Mouse (Mus musculus) heart, postnatal 0 days (tissue): ENCODE results near the gene Sost.

Experiments
- CTCF ChIP-seq: IDR thresholded peaks from 2 replicates; pipeline ENCODE4 v1.5.1; 2016; ENCODE audit warnings: antibody characterized with exemption, control low read depth, low read depth
- EP300 ChIP-seq: IDR thresholded peaks from 2 replicates; pipeline ENCODE4 v1.6.1; 2016; ENCODE audit warnings: antibody characterized with exemption, low read depth

- TF ChIP-seq CTCF (no peak), EP300 (no peak)
These were observed 44.7 kb upstream of the Sost start for GRCm38 (mm10) chr11:102011510-102011909.
